Mouse (Mus musculus) limb, embryonic 14.5 days (tissue): ENCODE measurements at regions not wholly inside any gene's neighbourhood (a gene's known extent, or its start where the extent isn't known, plus 50 kb on each side); places are given as distances from the start of the nearest gene placed in this dataset.

Experiments used
- ATAC-seq: fragments of 200-750 bp; cut with Nextera tagmentation; 2 replicates; pipeline ENCODE4 v1.8.0; 2017; ENCODE audit warnings: low read depth, moderate number of reproducible peaks, moderate TSS enrichment; ENCODE audit not compliant: low FRiP score
- DNase-seq: peaks from one replicate; pipeline ENCODE4 v3.0.0-alpha.2; 2015; ENCODE audit warnings: low spot score
- H3K27ac ChIP-seq: fragments of 300-500 bp; sonication (generic); replicated peaks from 2 replicates; pipeline ENCODE4 v1.5.1; 2014; ENCODE audit warnings: low read depth, mild to moderate bottlenecking, low read length, moderate library complexity, mixed read lengths
- H3K27me3 ChIP-seq: fragments of 300-500 bp; sonication (generic); 2 replicates; pipeline ENCODE4 v1.6.1; 2014; ENCODE audit warnings: low read length, mixed read lengths; ENCODE audit not compliant: control insufficient read depth, insufficient read depth
- H3K36me3 ChIP-seq: fragments of 300-500 bp; sonication (generic); 2 replicates; pipeline ENCODE4 v1.6.1; 2014; ENCODE audit warnings: mild to moderate bottlenecking, low read length, moderate library complexity, mixed read lengths; ENCODE audit not compliant: control insufficient read depth, insufficient read depth
- H3K4me1 ChIP-seq: fragments of 300-500 bp; sonication (generic); 2 replicates; pipeline ENCODE4 v1.6.1; 2014; ENCODE audit warnings: antibody characterized with exemption, low read length, mixed read lengths; ENCODE audit not compliant: control insufficient read depth, insufficient read depth
- H3K4me2 ChIP-seq: fragments of 300-500 bp; sonication (generic); replicated peaks from 2 replicates; pipeline ENCODE4 v1.6.1; 2014; ENCODE audit warnings: low read depth, mild to moderate bottlenecking, low read length, moderate library complexity; ENCODE audit not compliant: severe bottlenecking
- H3K4me3 ChIP-seq: fragments of 300-500 bp; sonication (generic); replicated peaks from 2 replicates; pipeline ENCODE4 v1.5.1; 2014; ENCODE audit warnings: low read length
- H3K9ac ChIP-seq: fragments of 300-500 bp; sonication (generic); 2 replicates; pipeline ENCODE4 v1.6.1; 2014; ENCODE audit warnings: mild to moderate bottlenecking, low read depth, low read length, moderate library complexity; ENCODE audit not compliant: severe bottlenecking
- H3K9me3 ChIP-seq: fragments of 300-500 bp; sonication (generic); 2 replicates; pipeline ENCODE4 v1.6.1; 2016; ENCODE audit warnings: low read length; ENCODE audit not compliant: control insufficient read depth
- POLR2A ChIP-seq: fragments of 200-500 bp; IDR thresholded peaks from 2 replicates; pipeline ENCODE4 v1.8.0; 2012; ENCODE audit warnings: inconsistent platforms, mild to moderate bottlenecking, moderate library complexity, borderline replicate concordance; ENCODE audit not compliant: insufficient read depth, insufficient read length; ENCODE audit errors: extremely low read depth
- WGBS: fragments of 180-500 bp; shearing (Covaris S2); extraction: QIAGEN DNeasy Blood & Tissue Kit; methylation state at CpG from one replicate; pipeline ENCODE4 v1.1.7; 2014; 5-methylcytosine and 5-hydroxymethylcytosine counted together

- Histone ChIP-seq H3K9me3 (no peaks in the 10 kb centered on the region), H3K4me3 (no peak overlapping the region), H3K36me3 (no peaks in the 10 kb centered on the region), H3K27ac (no peak overlapping the region), H3K4me2 (no peak overlapping the region), H3K27me3 (no peaks in the 10 kb centered on the region), H3K4me1 (0 out of 2 replicates have a peak, but pooled peaks cover 3% of the 10 kb centered on the region), H3K9ac (no peak overlapping the region)
- ATAC-seq (no peak), DNase-seq (no peak)
- TF ChIP-seq POLR2A = no peak
- 60% methylated on average over 7 of the region's 7 CpGs for WGBS
Measured at GRCm38 (mm10) chr12:107125201-107125600, 363.2 kb upstream of the 3110018I06Rik start.

DNA sequence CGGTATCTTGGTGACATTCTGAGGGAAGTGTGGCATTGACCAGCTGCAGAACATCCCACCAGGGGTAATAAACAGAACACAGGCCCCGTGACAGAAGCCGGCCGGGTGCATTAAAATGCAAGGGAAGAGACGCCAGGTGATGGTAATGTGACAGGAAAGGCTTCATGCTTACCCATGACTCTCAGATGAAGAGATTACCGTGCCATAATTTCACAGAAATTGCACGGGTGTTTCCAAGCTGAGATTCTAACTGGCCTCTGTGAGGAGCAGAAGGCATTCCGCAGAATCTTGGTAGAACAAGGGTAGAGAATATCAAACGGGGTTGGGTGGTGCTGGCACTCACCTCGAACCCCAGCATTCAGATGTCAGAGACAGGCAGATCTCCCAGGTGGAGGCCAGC lies 362.4 kb upstream of the 3110018I06Rik start:
- Histone ChIP-seq H3K9me3 (no peaks in the 10 kb centered on the region), H3K27ac (no peak overlapping the region), H3K4me1 (0 out of 2 replicates have a peak, but pooled peaks cover 3% of the 10 kb centered on the region), H3K4me3 (no peak overlapping the region), H3K36me3 (no peaks in the 10 kb centered on the region), H3K27me3 (no peaks in the 10 kb centered on the region), H3K4me2 (no peak overlapping the region), H3K9ac (no peak overlapping the region)
- 66% methylated on average over 10 of the region's 10 CpGs for WGBS
- no peak for DNase-seq
- TF ChIP-seq POLR2A = no peak
- no peak for ATAC-seq

GRCm38 (mm10) chr12:107127591-107127990 lies 360.8 kb upstream of the 3110018I06Rik start:
- H3K9me3 ChIP-seq = no peaks in the 10 kb centered on the region
- no peaks in the 10 kb centered on the region for H3K27me3 ChIP-seq
- TF ChIP-seq POLR2A = no peak
- H3K27ac ChIP-seq = no peak overlapping the region
- no peaks in the 10 kb centered on the region for H3K36me3 ChIP-seq
- WGBS = 89% methylated on average over 3 of the region's 3 CpGs
- no peak overlapping the region for H3K9ac ChIP-seq
- H3K4me3 ChIP-seq = no peak overlapping the region
- ATAC-seq (no peak), DNase-seq (no peak)
- no peak overlapping the region for H3K4me2 ChIP-seq
- 0 out of 2 replicates have a peak, but pooled peaks cover 3% of the 10 kb centered on the region for H3K4me1 ChIP-seq

GRCm38 (mm10) chr12:107129232-107129631 lies 359.2 kb upstream of the 3110018I06Rik start:
- H3K9me3 ChIP-seq = no peaks in the 10 kb centered on the region
- no peak overlapping the region for H3K4me2 ChIP-seq
- no peak for ATAC-seq
- no peak for DNase-seq
- H3K9ac ChIP-seq = no peak overlapping the region
- H3K4me1 ChIP-seq = 0 out of 2 replicates have a peak, but pooled peaks cover 3% of the 10 kb centered on the region
- 60% methylated on average over 6 of the region's 6 CpGs for WGBS
- no peaks in the 10 kb centered on the region for H3K36me3 ChIP-seq
- TF ChIP-seq POLR2A = no peak
- H3K27ac ChIP-seq = no peak overlapping the region
- no peak overlapping the region for H3K4me3 ChIP-seq
- H3K27me3 ChIP-seq = no peaks in the 10 kb centered on the region

GRCm38 (mm10) chr12:107131351-107131750 lies 357.1 kb upstream of the 3110018I06Rik start:
- TF ChIP-seq POLR2A = no peak
- Histone ChIP-seq H3K4me3 (no peak overlapping the region), H3K27ac (no peak overlapping the region), H3K9me3 (no peaks in the 10 kb centered on the region), H3K4me1 (no peaks in the 10 kb centered on the region), H3K27me3 (no peaks in the 10 kb centered on the region), H3K36me3 (no peaks in the 10 kb centered on the region), H3K4me2 (no peak overlapping the region), H3K9ac (no peak overlapping the region)
- 74% methylated on average over 7 of the region's 7 CpGs for WGBS
- ATAC-seq (no peak), DNase-seq (no peak)

DNA sequence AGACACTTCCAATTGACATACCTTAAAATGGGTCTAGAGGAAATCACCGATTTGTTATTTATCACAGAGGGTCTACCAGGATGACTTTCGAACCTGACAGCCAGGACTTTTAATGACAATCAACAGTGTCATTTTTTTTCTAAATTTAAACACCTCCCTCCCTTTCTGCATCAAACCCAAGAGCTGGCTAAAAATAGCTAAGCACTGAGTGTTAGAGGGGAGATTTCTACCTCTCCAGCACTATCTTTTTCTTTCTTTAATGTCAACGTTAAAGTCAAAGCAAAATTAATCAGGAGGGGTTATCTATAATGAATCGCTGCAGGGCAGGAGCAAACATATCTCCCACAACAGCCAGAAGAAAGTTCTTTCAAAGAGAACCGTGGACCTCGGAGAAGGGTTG lies 356.6 kb upstream of the 3110018I06Rik start:
- H3K27ac ChIP-seq = no peak overlapping the region
- TF ChIP-seq POLR2A = no peak
- H3K4me2 ChIP-seq = no peak overlapping the region
- H3K9me3 ChIP-seq = no peaks in the 10 kb centered on the region
- H3K27me3 ChIP-seq = no peaks in the 10 kb centered on the region
- WGBS = 82% methylated on average over 6 of the region's 6 CpGs
- ATAC-seq (no peak), DNase-seq (no peak)
- no peak overlapping the region for H3K4me3 ChIP-seq
- no peaks in the 10 kb centered on the region for H3K36me3 ChIP-seq
- no peak overlapping the region for H3K9ac ChIP-seq
- no peaks in the 10 kb centered on the region for H3K4me1 ChIP-seq
